Mouse (Mus musculus) heart, postnatal 0 days (tissue): Measurements from ENCODE around the gene Phf21a.

ENCODE experiments used
- CTCF ChIP-seq: IDR thresholded peaks from 2 replicates; pipeline ENCODE4 v1.5.1; 2016; ENCODE audit warnings: antibody characterized with exemption, control low read depth, low read depth
- EP300 ChIP-seq: IDR thresholded peaks from 2 replicates; pipeline ENCODE4 v1.6.1; 2016; ENCODE audit warnings: antibody characterized with exemption, low read depth

GRCm38 (mm10) chr2:92367383-92368029 lies 274.6 kb downstream of the Phf21a start:
- TF ChIP-seq CTCF (no peak), EP300 (no peak)
